Mouse (Mus musculus): ENCODE measurements around the gene Grip1.
A peak's percentile ranks its signal among the peaks of the same experiment; 100 is the strongest.
"Not testable (repeated sequence)": the region's sequence is repeated elsewhere in the genome, so short reads cannot be mapped to it uniquely, and the experiment has no call there.

Gene Grip1

DNA sequence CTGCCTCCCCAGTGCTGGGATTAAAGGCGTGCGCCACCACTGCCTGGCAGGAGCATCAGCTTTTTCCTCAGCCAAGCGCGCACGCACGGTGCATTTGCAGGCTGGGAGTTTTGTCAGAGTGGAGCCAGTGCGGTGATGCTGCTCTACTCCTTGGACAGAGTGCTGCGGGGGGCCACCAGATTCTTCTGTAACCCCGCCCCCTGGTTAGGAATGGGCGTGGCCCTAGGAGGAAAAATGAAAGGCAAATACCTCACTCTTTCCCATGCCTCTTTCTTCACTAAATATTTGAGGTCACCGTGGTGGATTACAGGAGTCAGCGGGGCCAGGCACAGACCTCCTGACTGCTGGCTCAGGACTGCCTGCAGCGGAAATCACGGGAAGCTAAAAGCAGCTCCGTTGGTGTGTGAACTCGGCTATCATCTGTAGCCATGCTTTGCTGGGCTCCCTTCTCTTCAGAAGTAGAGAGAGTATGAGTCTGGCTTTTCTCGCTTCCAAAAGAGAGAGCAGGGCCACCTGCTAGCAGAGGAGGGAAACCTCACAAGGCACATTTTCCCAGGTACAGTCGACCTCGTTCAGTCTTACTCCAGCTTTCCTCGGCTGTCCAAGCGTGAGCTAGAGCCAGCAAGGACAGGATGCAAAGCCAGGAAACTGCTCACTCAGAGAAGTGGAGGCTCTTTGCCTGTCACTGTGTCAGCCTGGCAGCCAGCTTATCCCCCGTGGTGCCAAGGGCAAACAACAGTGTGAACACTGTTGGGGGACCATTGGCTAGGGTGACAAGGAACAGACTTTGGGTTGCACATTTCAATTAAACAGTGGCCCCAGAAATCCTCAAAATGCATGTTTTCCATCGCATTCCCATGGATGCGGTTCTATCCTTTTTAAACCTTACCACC, 607.9 kb downstream of the Grip1 start:
- no peak for DNase-seq (ENCODE audit: low read depth, low spot score)

DNA sequence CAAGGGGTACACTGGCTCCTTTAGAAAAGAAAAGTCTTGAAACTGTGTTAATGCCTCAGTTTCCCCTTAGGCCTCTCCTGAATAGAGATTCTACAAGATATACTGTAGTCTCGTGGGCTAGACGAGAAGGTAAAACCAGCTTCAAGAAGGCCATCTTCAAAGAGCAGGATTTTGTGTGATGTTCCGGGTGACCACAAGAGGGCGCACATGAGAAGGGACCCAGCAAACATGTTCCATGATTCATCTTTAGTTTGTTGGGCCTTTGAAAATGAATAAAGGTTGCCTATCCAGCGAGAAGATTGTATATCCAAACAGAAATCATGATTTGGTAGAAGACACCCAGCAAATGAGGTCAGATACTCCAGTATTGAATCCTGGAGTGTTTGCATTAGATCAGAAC, 610.8 kb downstream of the Grip1 start:
- peak; percentile 43 for DNase-seq (ENCODE audit: low read depth, low spot score)

DNA sequence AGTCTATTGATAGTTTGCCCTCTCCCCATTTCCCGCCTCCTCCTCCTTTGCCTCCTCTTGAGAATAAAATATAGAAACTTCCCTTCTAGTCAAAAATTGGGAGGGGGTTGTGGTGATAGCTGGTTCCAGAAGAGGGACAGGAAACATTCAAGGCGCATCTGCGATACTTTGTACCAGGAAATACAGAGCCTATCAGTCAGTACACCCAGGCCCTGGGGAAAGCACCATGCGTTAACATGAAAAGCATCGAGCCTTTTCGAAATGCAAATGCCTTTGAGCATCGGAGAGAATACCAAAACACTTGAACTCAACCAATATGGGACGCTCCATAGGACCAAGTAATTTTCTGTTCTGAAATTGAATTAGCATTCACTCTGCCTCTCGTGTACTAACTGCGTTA, 612.7 kb downstream of the Grip1 start:
- DNase-seq (ENCODE audit: low read depth, low spot score), result no peak

DNA sequence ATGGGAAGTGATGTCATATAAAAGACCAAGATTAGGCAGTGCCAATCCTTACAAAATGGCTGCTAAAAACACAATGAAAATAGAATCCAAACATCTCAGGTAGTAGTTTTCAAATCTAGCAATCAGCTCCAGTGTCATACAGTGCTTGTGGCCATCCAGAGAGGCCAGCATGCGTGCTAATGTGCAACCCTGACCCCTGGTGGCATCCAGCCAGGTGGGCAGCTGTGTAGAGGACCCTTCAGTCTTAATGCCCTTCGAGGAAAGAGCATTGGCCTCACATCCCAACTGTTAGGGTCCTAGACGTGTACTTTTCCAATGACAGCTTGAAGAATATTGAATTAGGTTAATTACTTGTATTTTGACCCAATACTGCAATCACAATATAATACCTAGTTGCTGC, 624.2 kb downstream of the Grip1 start:
- no peak for DNase-seq (ENCODE audit: low read depth, low spot score)

DNA sequence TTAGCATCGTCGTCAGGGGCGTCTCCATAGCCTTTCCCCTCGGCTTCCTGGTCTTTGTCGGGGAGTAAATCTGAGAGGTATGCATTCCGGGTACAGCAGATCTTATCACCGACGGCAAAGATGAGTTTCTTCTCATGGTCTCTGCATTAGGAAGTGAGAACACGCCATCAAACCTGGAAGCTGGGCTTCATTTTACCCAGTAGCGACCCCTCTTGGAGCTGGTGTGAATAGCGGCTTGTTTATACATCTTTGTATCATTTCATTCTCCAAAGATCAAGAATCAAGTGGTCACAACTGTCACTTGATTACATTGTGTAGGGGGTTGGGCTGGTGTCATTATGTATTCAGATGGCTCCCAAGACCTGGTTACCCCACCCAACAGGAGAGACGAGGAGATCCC, 638.9 kb downstream of the Grip1 start:
- DNase-seq (ENCODE audit: low read depth, low spot score), result no peak

DNA sequence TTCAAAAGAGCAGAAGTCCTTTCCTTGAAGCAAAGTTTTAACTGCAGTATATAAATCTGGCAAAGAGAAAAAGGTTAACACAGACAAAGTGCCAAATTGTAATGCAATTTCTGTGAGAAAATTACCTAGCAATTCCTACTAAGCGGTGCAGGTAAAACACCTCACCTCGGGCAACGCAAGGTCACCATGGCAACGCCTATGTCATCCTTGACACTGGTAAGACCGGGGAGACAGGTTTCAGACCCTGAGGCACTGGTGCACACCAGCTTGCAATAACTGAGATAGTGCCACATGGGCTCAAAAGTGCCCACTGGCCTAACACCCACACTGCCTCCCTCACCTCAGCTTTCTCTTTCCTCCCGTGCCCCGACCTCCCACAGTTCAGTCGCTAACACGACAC, 641.5 kb downstream of the Grip1 start:
- no peak for DNase-seq (ENCODE audit: low read depth, low spot score)

DNA sequence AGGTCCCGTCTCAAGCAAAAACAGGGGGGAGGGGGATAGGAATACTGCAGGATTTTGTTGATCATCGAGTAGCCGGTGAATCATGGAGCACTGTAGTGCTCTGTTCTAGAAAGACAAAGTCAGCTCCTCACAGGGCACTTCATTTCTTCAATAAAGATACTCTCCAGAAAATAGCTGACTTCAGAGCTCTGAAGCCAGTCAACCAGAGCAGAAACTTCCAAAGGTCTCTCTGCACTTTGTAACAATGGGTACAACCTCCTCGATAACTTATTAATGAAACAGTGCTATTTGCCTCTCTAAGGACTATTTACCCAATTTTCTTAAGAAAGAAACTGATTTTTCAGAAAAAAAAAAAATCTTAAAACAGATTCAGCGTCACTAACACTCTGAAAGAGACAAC, 642.1 kb downstream of the Grip1 start:
- no peak for DNase-seq (ENCODE audit: low read depth, low spot score)

DNA sequence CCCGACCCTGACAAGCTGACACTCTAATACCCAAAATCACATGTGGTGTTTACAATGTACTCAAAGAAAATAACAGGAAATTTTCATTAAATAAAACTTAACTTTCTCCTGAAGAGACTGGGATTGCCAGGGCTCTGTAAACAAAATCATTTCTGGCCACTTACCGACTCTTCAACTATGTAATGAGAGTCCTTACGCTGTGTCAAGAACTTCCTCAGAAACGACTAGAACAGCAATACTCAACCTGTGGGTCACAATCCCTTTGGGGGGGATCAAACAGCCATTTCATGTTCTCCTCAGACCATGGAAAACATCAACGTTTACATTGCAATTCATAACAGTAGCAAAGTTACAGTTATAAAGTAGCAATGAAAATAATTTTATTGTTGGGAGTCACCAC, 643.9 kb downstream of the Grip1 start:
- DNase-seq (ENCODE audit: low read depth, low spot score), result no peak

DNA sequence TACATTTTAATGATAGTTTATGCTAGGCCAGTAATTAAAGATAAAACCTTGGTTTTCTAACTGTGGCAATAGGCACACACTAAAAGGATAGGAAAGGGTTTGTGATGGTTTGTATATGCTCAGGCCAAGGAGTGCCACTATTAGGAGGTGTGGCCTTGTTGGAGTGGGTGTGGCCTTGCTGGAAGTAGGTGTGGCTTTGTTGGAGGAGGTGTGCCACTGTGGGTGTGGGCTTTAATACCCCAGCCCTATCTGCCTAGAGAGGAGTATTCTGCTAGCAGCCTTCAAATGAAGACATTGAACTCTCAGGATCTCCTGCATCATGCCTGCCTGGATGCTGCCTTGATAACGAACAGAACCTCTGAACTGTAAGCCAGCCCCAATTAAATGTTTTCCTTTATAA, 647.2 kb downstream of the Grip1 start:
- no peak for DNase-seq (ENCODE audit: low read depth, low spot score)

DNA sequence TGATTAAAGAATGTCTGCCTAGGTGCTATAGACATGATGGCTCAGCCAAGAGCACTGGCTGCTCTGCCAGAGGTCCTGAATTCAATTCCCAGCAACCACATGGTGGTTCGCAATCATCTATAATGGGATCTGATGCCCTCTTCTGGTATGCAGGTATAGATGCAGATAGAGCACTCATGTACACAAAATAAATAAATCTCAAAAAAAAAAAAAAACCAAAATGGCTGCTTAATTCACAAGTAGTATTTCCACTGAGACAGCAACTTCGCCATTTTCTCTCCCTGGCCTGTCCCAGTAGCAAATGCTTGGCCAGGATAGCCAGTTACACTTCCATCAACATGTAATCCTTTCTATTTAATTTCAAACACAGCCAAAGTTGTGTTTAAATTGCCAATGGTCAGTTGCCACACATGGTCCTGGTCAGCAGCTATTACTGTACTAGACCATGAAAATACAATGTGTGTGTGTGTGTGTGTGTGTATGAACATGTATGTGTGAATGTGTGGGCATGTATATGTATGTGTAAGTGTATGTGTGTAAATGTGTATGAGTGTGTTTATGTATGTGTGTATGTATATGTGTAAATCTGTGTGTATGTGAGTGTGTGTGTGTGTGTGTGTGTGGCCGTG, 658.2 kb downstream of the Grip1 start:
- no peak for DNase-seq (ENCODE audit: low read depth, low spot score)

DNA sequence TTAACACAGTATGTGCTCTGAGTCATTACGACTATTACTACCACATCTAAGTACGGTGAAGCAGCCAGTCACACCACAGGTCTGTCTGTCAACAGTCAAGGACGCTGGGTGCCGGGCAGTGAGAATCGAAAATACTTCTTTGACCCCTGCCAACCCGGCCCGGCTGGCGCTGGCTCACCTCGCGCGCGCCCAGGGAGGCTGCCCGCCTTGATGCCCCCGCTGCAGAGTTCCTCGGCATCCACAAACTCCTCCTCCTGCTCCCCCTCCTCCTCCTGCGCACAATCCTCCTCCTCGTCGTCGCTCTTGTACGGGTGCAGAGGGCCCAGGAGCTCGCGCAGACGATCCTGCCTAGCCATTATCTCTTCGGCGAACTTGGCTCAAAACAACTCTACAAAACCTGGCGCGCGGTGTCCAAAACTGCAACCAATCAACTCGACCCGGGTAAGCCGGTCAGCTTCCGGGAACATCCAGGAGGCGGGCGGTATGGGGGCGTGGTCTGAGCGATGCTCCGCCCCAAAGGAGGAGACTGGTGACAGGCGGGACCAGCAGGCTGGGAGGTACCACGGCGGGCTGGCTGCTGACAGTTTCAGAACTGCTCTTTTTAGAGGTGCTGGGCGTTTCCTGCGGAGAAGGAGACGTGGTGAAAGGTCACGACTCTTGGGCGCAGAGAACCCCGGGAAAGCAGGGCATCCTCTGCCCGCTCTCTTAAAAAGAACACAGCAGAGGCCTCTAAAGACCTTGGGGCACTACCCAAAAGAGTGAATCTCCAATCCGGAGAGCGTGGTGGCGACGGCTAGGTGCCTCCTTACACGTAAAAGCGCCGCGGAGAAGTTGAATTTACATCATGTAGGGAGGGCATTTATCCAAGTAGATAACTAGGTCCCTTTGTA, 659.1 kb downstream of the Grip1 start, which contains the start of gene Helb:
Gene Helb (minus strand): TSS at position 481 of the 890 bp plus-strand sequence.
- peak; percentile 97 for DNase-seq (ENCODE audit: low read depth, low spot score)

DNA sequence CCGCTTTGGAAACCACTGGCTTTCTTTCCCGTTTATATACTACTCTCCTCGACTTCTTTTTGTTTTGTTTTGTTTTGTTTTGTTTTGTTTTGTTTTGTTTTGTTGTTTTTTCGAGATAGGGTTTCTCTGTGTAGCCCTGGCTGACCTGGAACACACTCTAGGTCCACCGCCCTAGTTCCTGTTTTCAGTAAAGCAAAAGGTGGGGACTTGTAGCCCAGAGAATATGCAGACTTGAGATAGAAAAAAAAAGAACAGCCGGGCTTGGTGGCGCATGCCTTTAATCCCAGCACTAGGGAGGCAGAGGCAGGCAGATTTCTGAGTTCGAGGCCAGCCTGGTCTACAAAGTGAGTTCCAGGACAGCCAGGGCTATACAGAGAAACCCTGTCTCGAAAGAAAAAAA, 659.9 kb downstream of the Grip1 start:
- not testable (repeated sequence) for DNase-seq (ENCODE audit: low read depth, low spot score)

DNA sequence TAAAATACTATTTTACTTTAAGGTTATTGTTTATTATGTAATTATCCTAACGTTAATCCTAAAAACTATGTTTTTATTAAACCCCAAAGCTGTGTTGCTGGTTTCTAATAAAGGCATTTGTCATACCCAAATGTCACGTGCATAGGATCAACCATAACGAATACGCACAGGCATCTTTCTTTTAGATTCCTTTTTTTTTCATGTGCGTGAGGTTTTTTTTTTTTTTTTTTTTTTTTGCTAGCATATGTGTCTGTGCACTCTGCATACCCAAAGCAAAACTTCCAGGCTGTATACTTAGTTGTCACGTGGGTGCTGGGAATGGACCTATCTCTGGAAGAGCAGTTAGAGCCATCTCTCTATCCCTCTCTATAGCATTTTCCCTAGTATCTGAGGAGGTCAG, 660.4 kb downstream of the Grip1 start:
- no peak for DNase-seq (ENCODE audit: low read depth, low spot score)

DNA sequence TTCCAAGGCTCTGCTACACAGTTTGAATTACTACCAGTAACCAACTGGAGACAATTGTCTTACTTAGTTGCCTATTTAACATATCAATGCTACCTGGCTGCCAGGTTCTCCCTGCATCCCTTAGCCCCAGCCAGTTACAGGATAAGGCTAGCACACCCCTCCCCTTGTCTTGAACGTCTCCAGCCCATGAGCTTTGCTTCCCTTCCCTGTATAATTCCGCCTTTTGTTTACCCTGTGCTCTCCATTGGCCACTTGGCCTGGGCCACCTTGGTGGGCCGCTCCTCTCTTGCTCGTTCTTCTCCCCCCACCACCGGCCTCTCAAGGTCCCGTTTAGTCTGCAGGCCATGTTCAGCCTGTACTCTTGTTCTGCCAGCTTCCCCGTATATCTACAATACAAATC, 660.9 kb downstream of the Grip1 start:
- DNase-seq (ENCODE audit: low read depth, low spot score), result no peak

DNA sequence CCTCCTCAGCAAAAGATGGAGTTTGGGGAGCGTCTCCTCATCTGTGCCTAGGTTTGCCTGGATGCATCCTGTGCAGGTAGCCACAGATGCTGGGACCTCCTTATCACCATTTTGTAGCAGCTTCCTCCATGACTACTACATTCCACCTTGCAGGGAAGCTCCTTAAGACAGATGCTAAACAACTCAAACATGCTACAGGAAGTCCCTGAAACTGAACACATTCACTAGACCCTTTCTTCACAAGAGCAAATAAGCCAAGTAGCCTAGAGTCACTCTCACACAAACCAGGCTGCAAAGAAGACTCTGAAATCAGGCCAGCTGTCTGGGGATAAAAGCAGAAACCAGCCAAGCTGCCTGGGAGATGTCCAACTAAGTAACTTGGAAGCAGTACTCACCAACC, 661.6 kb downstream of the Grip1 start:
- DNase-seq (ENCODE audit: low read depth, low spot score), result no peak

DNA sequence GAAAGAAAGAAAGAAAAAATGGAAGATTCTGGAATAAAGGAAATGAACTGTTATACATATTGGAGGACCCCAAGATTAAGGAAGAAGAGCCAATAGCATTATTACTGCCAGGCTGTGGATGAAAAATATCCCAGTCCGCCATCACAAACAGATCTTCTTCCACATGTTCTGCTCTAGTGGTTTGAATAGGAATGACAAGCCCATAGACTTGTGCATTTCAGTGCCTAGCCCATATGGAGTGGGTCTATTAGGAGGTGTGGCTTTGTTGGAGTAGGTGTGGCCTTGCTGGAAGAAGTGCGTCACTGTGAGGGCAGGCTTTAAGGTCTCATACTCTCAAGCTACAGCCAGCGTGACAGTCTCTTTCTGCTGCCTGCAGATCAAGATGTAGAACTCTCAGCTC, 670.1 kb downstream of the Grip1 start:
- DNase-seq (ENCODE audit: low read depth, low spot score), result peak; percentile 25

DNA sequence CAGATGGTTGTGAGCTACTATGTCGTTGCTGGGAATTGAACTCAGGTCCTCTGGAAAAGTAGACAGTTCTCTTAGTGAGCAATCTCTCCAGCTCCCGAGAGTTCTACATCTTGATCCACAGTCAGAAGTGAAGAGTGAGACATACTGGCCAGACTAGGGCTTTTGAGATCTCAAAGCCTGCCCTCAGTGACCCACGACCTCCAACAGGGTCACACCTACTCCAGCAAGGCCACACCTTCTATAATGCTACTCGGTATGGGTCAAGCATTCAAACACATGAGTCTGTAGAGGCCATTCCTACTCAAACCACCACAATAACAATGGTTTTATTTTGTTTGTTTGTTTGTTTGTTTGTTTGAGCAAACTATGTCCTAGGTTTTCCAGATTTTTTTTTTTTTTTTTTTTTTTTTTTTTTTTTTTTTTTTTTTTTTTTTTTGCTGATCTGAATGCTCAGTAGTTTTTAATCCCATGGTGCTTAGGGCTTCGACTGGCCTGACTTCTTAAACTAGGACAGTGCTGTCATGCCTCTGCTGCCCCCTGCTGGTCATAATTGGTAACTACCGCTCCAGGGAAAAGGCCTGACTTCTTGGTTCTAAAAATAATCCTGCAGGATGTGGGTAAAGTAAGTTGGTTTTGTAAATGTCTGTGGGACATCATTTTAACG, 671.3 kb downstream of the Grip1 start:
- peak; percentile 77 for DNase-seq (ENCODE audit: low read depth, low spot score)

DNA sequence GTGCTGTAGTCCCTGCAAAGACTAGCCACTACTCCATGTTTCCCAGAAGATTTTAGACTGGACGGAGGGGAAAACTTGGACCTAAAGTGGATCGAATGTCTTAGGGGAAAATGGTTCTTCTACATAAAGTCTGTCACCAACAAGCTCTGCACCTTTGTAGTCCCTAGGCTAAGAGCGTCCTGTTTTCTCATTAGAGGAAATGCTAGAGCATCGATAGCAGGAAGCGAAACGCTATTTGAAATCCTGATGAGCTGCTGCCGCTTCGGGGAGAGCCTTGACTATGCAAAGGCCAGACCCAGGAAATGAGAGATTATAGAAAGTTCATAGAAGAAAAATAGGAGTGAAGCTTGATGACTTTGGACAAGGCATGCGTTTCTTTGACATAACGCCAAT, 671.8 kb downstream of the Grip1 start:
- DNase-seq (ENCODE audit: low read depth, low spot score), result no peak

DNA sequence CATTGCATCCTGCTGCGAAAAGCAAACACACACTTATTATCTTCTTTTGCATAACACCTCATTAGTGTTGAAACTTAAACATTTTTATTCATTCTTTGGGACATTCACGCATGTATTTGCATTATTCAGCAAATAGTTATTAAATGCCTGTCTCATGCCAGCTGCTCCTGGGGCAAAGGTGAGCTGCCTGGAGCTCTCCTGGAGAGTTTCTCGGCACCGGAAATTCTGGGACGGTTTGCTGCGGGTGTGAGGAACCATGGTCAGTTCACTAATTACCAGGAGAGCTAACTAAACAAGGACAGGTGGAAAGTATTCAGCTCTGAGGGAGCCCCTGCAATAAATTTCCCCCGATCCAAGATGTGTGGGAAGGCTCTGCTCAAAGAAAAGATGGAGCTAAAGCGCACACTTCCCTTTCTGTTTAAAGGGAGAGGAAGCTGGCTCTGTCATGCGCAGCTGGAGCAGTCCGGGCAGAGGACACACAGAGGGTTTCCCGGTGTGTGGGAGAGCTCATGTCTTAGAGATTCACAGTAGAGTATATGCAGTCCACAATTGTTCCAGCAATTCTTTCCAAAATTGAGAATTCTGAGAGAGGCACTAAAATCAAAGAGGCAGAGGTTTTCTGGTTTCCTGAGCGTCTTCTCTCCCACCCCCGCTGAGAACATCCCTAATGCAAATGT, 675.1 kb downstream of the Grip1 start:
- DNase-seq (ENCODE audit: low read depth, low spot score), result no peak

DNA sequence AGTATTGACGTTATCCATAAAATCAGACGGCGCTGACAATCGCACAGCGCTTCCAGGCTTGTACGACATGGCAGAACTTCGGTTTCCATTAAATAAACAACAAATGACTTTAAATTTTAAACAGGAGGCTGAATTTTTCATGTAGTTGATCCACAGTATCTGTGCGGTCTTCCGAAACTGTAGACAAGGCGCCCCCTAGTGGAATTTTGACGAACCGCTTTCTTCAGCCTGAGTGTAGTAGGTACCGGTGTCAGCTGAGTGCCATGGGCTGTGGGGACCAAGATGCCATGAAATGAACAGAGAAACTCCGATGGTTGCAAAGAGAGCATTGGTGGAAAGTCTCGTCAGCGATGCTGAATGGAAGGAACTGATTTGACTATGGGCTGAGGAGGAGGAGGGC, 677.0 kb downstream of the Grip1 start:
- DNase-seq (ENCODE audit: low read depth, low spot score), result peak; percentile 24

DNA sequence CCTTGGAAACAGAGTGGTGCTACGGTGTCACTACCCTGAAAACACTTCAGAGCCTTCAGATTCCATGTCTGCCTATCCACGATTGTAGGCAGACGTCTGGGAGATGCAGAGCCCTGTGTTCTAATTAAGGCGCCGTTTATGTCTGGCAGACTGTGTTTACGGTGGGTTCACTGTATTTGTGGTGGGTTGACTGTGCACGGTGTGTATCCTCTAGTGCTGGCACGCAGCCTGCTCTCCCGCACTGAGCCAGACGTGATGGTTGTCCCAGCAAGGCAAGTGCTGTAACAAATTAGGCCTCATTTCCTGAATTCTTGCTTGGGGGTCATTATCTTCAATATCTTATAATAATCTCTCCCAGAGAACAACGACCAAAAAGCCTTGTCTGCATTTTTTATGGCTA, 680.1 kb downstream of the Grip1 start:
- DNase-seq (ENCODE audit: low read depth, low spot score), result no peak

Data from CD4-positive helper T cell, adult 2 months (primary cell).